9 mouse cellular contexts compared by ENCODE assay signal in genomic region chr7:139584221-139585175, GRCm38 (mm10). TPM values are rescaled to one million over a fixed set of nuclear protein-coding genes. Genes with fewer than 3 reads are reported as not detected.
A peak's percentile ranks its signal among the peaks of the same experiment; 100 is the strongest.
DNase-seq lines count a peak whose midpoint lies in the region; ATAC-seq and TF ChIP-seq lines count a peak whose summit lies in the region.
"Had no signal": no experiment of that assay in that cellular context is flagged by ENCODE, and none has a peak within 500 bp of the region (broad histone marks: within the 10 kb centered on the region; RNA-seq: fewer than 3 reads in every experiment).

No protein-coding gene starts in this region.

- no peak for TF ChIP-seq EP300 in ES-Bruce4 (IDR thresholded peaks at IDR 0.05; ENCODE audit: insufficient read depth, low read depth, low read length)

- peak; percentile 19 to 28 for DNase-seq in cerebellum, postnatal 36 days
- DNase-seq in cerebellum, adult 11-12 months = no peak
- DNase-seq in left cerebral cortex, postnatal 10 days (ENCODE audit: extremely low spot score in 1 of 2, low spot score in 2 of 2) = no peak
- no peak for DNase-seq in adrenal gland, postnatal 14 days

- H3K9ac ChIP-seq in ES-Bruce4 (ENCODE audit: low read depth, poor library complexity, severe bottlenecking) = peak overlapping the region; percentile 23
- H3K9ac ChIP-seq in heart, embryonic 13.5 days = peak overlapping the region; percentile 37
- H3K9ac ChIP-seq in limb, embryonic 13.5 days = 0 out of 2 replicates have a peak overlapping the region, but pooled peaks have one; percentile 13
- H3K9ac ChIP-seq: liver, embryonic 15.5 days had no signal

- H3K9me3 ChIP-seq in ES-Bruce4 (replicated peaks; ENCODE audit: control insufficient read depth, insufficient read depth, low read length, poor library complexity, severe bottlenecking) = no peaks in the 10 kb centered on the region
- no peaks in the 10 kb centered on the region for H3K9me3 ChIP-seq in heart, embryonic 13.5 days
- H3K9me3 ChIP-seq in limb, embryonic 13.5 days = no peaks in the 10 kb centered on the region
- H3K9me3 ChIP-seq: liver, embryonic 15.5 days had no signal

- intact Hi-C loops in left cerebral cortex, postnatal 10 days (cut with DNase I) = loop anchor here (2.0 to 10.0 kb wide), 2 partner anchors 100 to 280 kb away; no protein-coding TSS in a partner anchor

- no peak for ATAC-seq in heart, embryonic 13.5 days (ENCODE audit: extremely low read depth, insufficient number of reproducible peaks, low FRiP score, low TSS enrichment)
- ATAC-seq in limb, embryonic 13.5 days (ENCODE audit: low FRiP score, low read depth) = no peak
- ATAC-seq in frontal cortex, adult (ENCODE audit: low TSS enrichment) = no peak

- TF ChIP-seq POLR2A in ES-Bruce4 (IDR thresholded peaks at IDR 0.05; ENCODE audit: insufficient read depth, low read length) = no peak

- H3K36me3 ChIP-seq in ES-Bruce4 (ENCODE audit: control insufficient read depth, insufficient read depth, low read length, poor library complexity, severe bottlenecking) = no peaks in the 10 kb centered on the region
- H3K36me3 ChIP-seq in heart, embryonic 13.5 days = peaks cover 2% of the 10 kb centered on the region
- H3K36me3 ChIP-seq in limb, embryonic 13.5 days = 0 out of 2 replicates have a peak, but pooled peaks cover 1% of the 10 kb centered on the region
- H3K36me3 ChIP-seq: liver, embryonic 15.5 days had no signal

- no peak overlapping the region for H3K27ac ChIP-seq in ES-Bruce4 (ENCODE audit: insufficient read depth, low read length)
- H3K27ac ChIP-seq in heart, embryonic 13.5 days (replicated peaks) = no peak overlapping the region
- H3K27ac ChIP-seq in limb, embryonic 13.5 days = no peak overlapping the region
- H3K27ac ChIP-seq: liver, embryonic 15.5 days had no signal

- peaks cover 4% of the 10 kb centered on the region; the same call in 1 of the 2 replicates for H3K27me3 ChIP-seq in ES-Bruce4 (ENCODE audit: control insufficient read depth, insufficient read depth, low read length, poor library complexity, severe bottlenecking)
- H3K27me3 ChIP-seq in heart, embryonic 13.5 days (replicated peaks) = peaks cover 100% of the 10 kb centered on the region
- peaks cover 100% of the 10 kb centered on the region for H3K27me3 ChIP-seq in limb, embryonic 13.5 days

- WGBS in heart, embryonic 13.5 days = 2% methylated on average over 53 of the region's 53 CpGs
- WGBS in limb, embryonic 13.5 days = 1% methylated on average over 52 of the region's 53 CpGs

- TF ChIP-seq CTCF in ES-Bruce4 (IDR thresholded peaks at IDR 0.05; ENCODE audit: low read depth, low read length) = no peak

- H3K4me3 ChIP-seq in ES-Bruce4 (ENCODE audit: low read depth, low read length) = peak overlapping the region; percentile 8
- peak overlapping the region; percentile 32 for H3K4me3 ChIP-seq in heart, embryonic 13.5 days
- H3K4me3 ChIP-seq in limb, embryonic 13.5 days = peak overlapping the region; percentile 19
- H3K4me3 ChIP-seq: liver, embryonic 15.5 days had no signal

- H3K4me2 ChIP-seq in heart, embryonic 13.5 days = peak overlapping the region; percentile 51
- peak overlapping the region; percentile 43 for H3K4me2 ChIP-seq in limb, embryonic 13.5 days (replicated peaks)
- H3K4me2 ChIP-seq: liver, embryonic 15.5 days had no signal

- peaks cover 6% of the 10 kb centered on the region for H3K4me1 ChIP-seq in ES-Bruce4 (ENCODE audit: control insufficient read depth, insufficient read depth, low read length)
- peaks cover 45% of the 10 kb centered on the region for H3K4me1 ChIP-seq in heart, embryonic 13.5 days
- peaks cover 46% of the 10 kb centered on the region for H3K4me1 ChIP-seq in limb, embryonic 13.5 days

RNA-seq across cellular contexts. Expression of gene Nkx6-2, which starts 1.9 kb away (rescaled TPM):
- 1.2 and 1.4 TPM in 2 replicates for polyA plus RNA-seq in ES-Bruce4 (2011; ENCODE audit: insufficient read depth, insufficient read length, low read depth, missing spikeins)
- polyA plus RNA-seq in heart, embryonic 13.5 days (2015; fragmentation: Nextera tagmentation; extraction: Ambion mirVana) = 0.09 and 0.11 TPM in 2 replicates
- 0.08 TPM in 1 of 2 replicates, not detected in the other for polyA plus RNA-seq in limb, embryonic 13.5 days (2015; fragmentation: Nextera tagmentation; extraction: Ambion mirVana)
- total RNA-seq in left cerebral cortex, postnatal 10 days (2021) = under 1 TPM; 0.39 to 0.75 TPM
- not detected in 2 replicates for total RNA-seq in adrenal gland, postnatal 14 days (2021)
- polyA plus RNA-seq: liver, embryonic 15.5 days had no signal

Comparison
In these comparisons a context has a peak if more than half of its experiments do, and no peak if none do; other contexts are left out.
1. DNase-seq: peak in cerebellum, postnatal 36 days (2 of 2); none in cerebellum, adult 11-12 months (single experiment), left cerebral cortex, postnatal 10 days (0 of 2) and adrenal gland, postnatal 14 days (single experiment).
2. Peak in every context shown above with its lines, with median percentiles within 50 percentile points of each other: H3K4me3 ChIP-seq and H3K9ac ChIP-seq.